Mouse (Mus musculus): ENCODE data around the gene Plin3. TPM values are rescaled to one million over a fixed set of nuclear protein-coding genes. Genes with fewer than 3 reads are reported as not detected.
A peak's percentile ranks its signal among the peaks of the same experiment; 100 is the strongest.

Plin3 gene
- polyA plus RNA-seq, 1 experiment from 2014 or later = 59.1 TPM

GRCm38 (mm10) chr17:56287830-56288229 lies 4.8 kb downstream of the Plin3 start:
- H3K4me3 ChIP-seq = peak overlapping the region; percentile 17; the same call in 1 of the 2 replicates
- peak; percentile 63 for ATAC-seq (ENCODE audit: insufficient number of reproducible peaks, low FRiP score)
- H3K4me2 ChIP-seq = peak overlapping the region; percentile 80
- peaks cover 41% of the 10 kb centered on the region for H3K36me3 ChIP-seq
- H3K9me3 ChIP-seq (replicated peaks) = no peaks in the 10 kb centered on the region
- peak overlapping the region; percentile 94 for H3K27ac ChIP-seq (ENCODE audit: poor library complexity, severe bottlenecking)
- 41% methylated on average over 3 of the region's 3 CpGs for WGBS
- peak overlapping the region; percentile 42; the same call in 1 of the 2 replicates for H3K9ac ChIP-seq
- peaks cover 38% of the 10 kb centered on the region for H3K4me1 ChIP-seq (replicated peaks)
- no peaks in the 10 kb centered on the region for H3K27me3 ChIP-seq (replicated peaks)

- peaks cover 33% of the 10 kb centered on the region for H3K4me1 ChIP-seq (replicated peaks)
- WGBS = 92% methylated on average over 11 of the region's 11 CpGs
- no peaks in the 10 kb centered on the region for H3K9me3 ChIP-seq (replicated peaks)
- H3K36me3 ChIP-seq = peaks cover 57% of the 10 kb centered on the region
- H3K27ac ChIP-seq (ENCODE audit: poor library complexity, severe bottlenecking) = no peak overlapping the region
- no peak overlapping the region for H3K4me2 ChIP-seq
- ATAC-seq (ENCODE audit: insufficient number of reproducible peaks, low FRiP score) = no peak
- H3K9ac ChIP-seq = no peak overlapping the region
- no peaks in the 10 kb centered on the region for H3K27me3 ChIP-seq (replicated peaks)
- no peak overlapping the region for H3K4me3 ChIP-seq
Measured at GRCm38 (mm10) chr17:56285995-56286394, 6.7 kb downstream of the Plin3 start.

GRCm38 (mm10) chr17:56283316-56283715 lies 9.4 kb downstream of the Plin3 start:
- H3K27me3 ChIP-seq (replicated peaks) = no peaks in the 10 kb centered on the region
- H3K9me3 ChIP-seq (replicated peaks) = no peaks in the 10 kb centered on the region
- H3K36me3 ChIP-seq = peaks cover 78% of the 10 kb centered on the region
- H3K4me2 ChIP-seq = no peak overlapping the region
- peaks cover 27% of the 10 kb centered on the region for H3K4me1 ChIP-seq (replicated peaks)
- ATAC-seq (ENCODE audit: insufficient number of reproducible peaks, low FRiP score) = no peak
- H3K27ac ChIP-seq (ENCODE audit: poor library complexity, severe bottlenecking) = no peak overlapping the region
- H3K9ac ChIP-seq = no peak overlapping the region
- no peak overlapping the region for H3K4me3 ChIP-seq
- WGBS = 94% methylated on average over 8 of the region's 8 CpGs

DNA sequence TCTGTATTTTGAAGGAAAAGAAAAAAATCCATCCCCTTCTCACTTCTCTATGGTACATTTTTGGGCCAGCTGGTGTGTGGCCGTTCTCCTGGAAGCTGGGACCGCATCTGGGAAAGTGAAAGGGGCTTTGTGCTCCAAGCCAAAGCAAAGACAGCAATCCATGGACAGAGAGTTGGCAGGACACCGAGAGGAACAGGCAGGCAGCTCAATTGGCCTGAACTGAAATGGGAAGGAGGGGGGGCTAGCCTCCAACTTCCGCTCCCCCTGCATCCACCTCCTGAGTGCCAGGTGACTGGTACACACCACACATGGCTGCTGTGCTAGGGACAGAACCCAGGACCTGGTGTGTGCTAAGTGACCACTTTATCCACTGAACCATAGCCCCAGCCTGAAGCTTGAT lies 9.9 kb downstream of the Plin3 start:
- no peak overlapping the region for H3K27ac ChIP-seq (ENCODE audit: poor library complexity, severe bottlenecking)
- H3K36me3 ChIP-seq = peaks cover 79% of the 10 kb centered on the region
- no peak overlapping the region for H3K4me2 ChIP-seq
- 91% methylated on average over 4 of the region's 4 CpGs for WGBS
- peaks cover 27% of the 10 kb centered on the region for H3K4me1 ChIP-seq (replicated peaks)
- H3K9me3 ChIP-seq (replicated peaks) = no peaks in the 10 kb centered on the region
- no peak overlapping the region for H3K4me3 ChIP-seq
- no peak overlapping the region; the same call in 1 of the 2 replicates for H3K9ac ChIP-seq
- H3K27me3 ChIP-seq (replicated peaks) = no peaks in the 10 kb centered on the region
- ATAC-seq (ENCODE audit: insufficient number of reproducible peaks, low FRiP score) = no peak

DNA sequence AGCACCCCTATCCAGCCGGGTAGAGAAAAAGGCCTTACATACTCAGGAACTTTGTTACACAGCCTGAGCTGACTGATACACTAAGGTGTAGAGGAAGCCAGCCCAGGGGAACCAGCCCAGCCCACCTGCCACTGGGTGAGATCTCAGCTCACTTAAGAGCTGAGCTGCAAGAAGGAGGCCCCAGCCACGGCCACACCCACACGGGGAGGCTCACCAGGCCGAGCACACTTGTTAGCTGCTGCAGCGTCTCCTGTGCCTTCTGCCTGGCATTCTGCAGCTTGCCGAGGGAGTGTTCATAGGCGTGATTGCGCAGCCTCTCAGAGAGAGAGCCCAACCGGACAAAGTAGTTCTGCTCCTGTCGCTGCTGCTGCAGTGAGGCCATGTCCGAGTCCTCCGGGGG lies 11.5 kb downstream of the Plin3 start:
- H3K36me3 ChIP-seq = peaks cover 70% of the 10 kb centered on the region
- no peak overlapping the region for H3K4me2 ChIP-seq
- ATAC-seq (ENCODE audit: insufficient number of reproducible peaks, low FRiP score) = no peak
- peaks cover 27% of the 10 kb centered on the region for H3K4me1 ChIP-seq (replicated peaks)
- H3K4me3 ChIP-seq = no peak overlapping the region
- WGBS = 84% methylated on average over 12 of the region's 12 CpGs
- no peak overlapping the region for H3K27ac ChIP-seq (ENCODE audit: poor library complexity, severe bottlenecking)
- no peak overlapping the region for H3K9ac ChIP-seq
- H3K27me3 ChIP-seq (replicated peaks) = no peaks in the 10 kb centered on the region
- H3K9me3 ChIP-seq (replicated peaks) = no peaks in the 10 kb centered on the region

- no peak overlapping the region for H3K4me3 ChIP-seq
- no peak overlapping the region for H3K4me2 ChIP-seq
- H3K9me3 ChIP-seq (replicated peaks) = no peaks in the 10 kb centered on the region
- H3K27me3 ChIP-seq (replicated peaks) = no peaks in the 10 kb centered on the region
- WGBS = 74% methylated on average over 12 of the region's 12 CpGs
- H3K36me3 ChIP-seq = peaks cover 54% of the 10 kb centered on the region
- H3K27ac ChIP-seq (ENCODE audit: poor library complexity, severe bottlenecking) = peak overlapping the region; percentile 48; the same call in 1 of the 2 replicates
- H3K9ac ChIP-seq = no peak overlapping the region
- peaks cover 29% of the 10 kb centered on the region for H3K4me1 ChIP-seq (replicated peaks)
- ATAC-seq (ENCODE audit: insufficient number of reproducible peaks, low FRiP score) = no peak
Measured at GRCm38 (mm10) chr17:56279481-56280155, 13.1 kb downstream of the Plin3 start.

DNA sequence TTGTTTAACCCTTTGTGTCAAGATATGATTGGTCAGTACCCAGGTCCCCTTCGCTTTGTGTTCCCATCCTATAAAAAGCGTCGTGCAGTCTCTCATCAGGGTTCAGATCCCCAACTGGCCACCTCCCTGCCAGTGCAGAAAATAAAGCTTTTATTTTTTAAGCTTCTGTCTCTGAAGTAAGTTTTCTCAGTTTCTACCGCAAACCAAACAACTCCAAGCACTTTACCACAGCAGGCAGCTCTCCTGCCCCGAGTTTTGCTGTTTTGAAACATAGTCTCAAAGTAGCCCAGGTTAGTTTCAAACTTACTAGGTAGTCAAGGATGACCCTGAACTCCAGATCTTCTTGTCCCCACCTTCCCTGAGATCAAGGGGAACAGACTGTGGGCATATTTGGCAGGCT lies 14.3 kb downstream of the Plin3 start:
- no peak overlapping the region for H3K4me2 ChIP-seq
- H3K27ac ChIP-seq (ENCODE audit: poor library complexity, severe bottlenecking) = peak overlapping the region; percentile 95; the same call in 1 of the 2 replicates
- H3K4me1 ChIP-seq (replicated peaks) = peaks cover 40% of the 10 kb centered on the region
- no peak for ATAC-seq (ENCODE audit: insufficient number of reproducible peaks, low FRiP score)
- 0 out of 2 replicates have a peak overlapping the region, but pooled peaks have one; percentile 16 for H3K9ac ChIP-seq
- H3K9me3 ChIP-seq (replicated peaks) = no peaks in the 10 kb centered on the region
- no peak overlapping the region for H3K4me3 ChIP-seq
- 81% methylated on average over 5 of the region's 5 CpGs for WGBS
- H3K27me3 ChIP-seq (replicated peaks) = no peaks in the 10 kb centered on the region
- peaks cover 54% of the 10 kb centered on the region for H3K36me3 ChIP-seq

GRCm38 (mm10) chr17:56277567-56277893 lies 15.1 kb downstream of the Plin3 start:
- 40% methylated on average over 2 of the region's 2 CpGs for WGBS
- H3K4me3 ChIP-seq = peak overlapping the region; percentile 65; the same call in 1 of the 2 replicates
- ATAC-seq (ENCODE audit: insufficient number of reproducible peaks, low FRiP score) = no peak
- H3K36me3 ChIP-seq = peaks cover 53% of the 10 kb centered on the region
- H3K4me2 ChIP-seq = peak overlapping the region; percentile 89
- H3K27ac ChIP-seq (ENCODE audit: poor library complexity, severe bottlenecking) = peak overlapping the region; percentile 95
- no peaks in the 10 kb centered on the region for H3K9me3 ChIP-seq (replicated peaks)
- no peaks in the 10 kb centered on the region for H3K27me3 ChIP-seq (replicated peaks)
- H3K4me1 ChIP-seq (replicated peaks) = peaks cover 48% of the 10 kb centered on the region
- H3K9ac ChIP-seq = no peak overlapping the region

- Histone ChIP-seq H3K27ac (ENCODE audit: poor library complexity, severe bottlenecking) (peak within 1 kb of the TSS; percentile 95), H3K27me3 (replicated peaks) (no peaks in the 10 kb centered on the region), H3K9me3 (replicated peaks) (no peaks in the 10 kb centered on the region), H3K4me3 (peak within 1 kb of the TSS; percentile 65), H3K4me2 (peak within 1 kb of the TSS; percentile 89), H3K9ac (peak within 1 kb of the TSS; percentile 94), H3K4me1 (replicated peaks) (peaks cover 50% of the 10 kb centered on the region), H3K36me3 (peaks cover 55% of the 10 kb centered on the region)
- 4% methylated on average over 20 of the region's 21 CpGs for WGBS
- ATAC-seq (ENCODE audit: insufficient number of reproducible peaks, low FRiP score) = peak; percentile 93
Measured at GRCm38 (mm10) chr17:56276643-56277566, 15.8 kb downstream of the Plin3 start, which contains the start of gene Ticam1. Gene Ticam1 (minus strand): TSS chr17:56276786.

DNA sequence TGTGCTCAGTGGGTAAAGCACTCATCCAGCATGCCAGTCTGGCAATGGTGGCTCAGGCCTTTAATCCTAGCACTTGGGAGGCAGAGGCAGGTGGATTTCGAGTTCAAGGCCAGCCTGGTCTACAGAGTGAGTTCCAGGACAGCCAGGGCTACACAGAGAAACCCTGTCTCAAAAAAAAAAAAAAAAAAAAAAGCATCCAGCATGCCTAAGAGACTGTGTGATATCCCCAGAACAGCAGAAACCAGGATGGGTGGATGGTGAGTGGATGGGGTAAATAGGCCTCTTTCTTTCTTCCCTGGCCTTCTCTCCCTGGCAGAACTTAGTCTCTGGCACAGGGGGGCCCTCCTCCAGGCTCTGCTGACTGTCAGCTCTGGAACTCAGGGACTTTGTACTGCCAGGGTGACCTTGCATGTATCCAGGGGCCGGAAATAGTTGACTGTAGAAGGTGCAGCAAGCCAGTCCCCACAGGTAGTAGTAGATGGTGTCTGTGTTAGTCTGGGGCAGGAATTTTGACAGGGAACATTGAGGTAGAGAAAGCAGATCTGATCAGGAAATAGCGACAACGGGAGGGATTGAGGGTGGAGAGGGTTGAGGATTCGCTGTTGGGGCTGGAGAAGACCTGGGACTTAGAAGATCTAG lies 16.7 kb downstream of the Plin3 start:
- no peaks in the 10 kb centered on the region for H3K9me3 ChIP-seq (replicated peaks)
- ATAC-seq (ENCODE audit: insufficient number of reproducible peaks, low FRiP score) = peak; percentile 29; the same call in 1 of the 2 replicates
- peaks cover 55% of the 10 kb centered on the region for H3K36me3 ChIP-seq
- H3K27me3 ChIP-seq (replicated peaks) = no peaks in the 10 kb centered on the region
- H3K9ac ChIP-seq = peak overlapping the region; percentile 94
- peak overlapping the region; percentile 89 for H3K4me2 ChIP-seq
- 13% methylated on average over 5 of the region's 5 CpGs for WGBS
- H3K4me1 ChIP-seq (replicated peaks) = peaks cover 50% of the 10 kb centered on the region
- H3K27ac ChIP-seq (ENCODE audit: poor library complexity, severe bottlenecking) = peak overlapping the region; percentile 95
- H3K4me3 ChIP-seq = peak overlapping the region; percentile 65

- peaks cover 54% of the 10 kb centered on the region for H3K36me3 ChIP-seq
- H3K27me3 ChIP-seq (replicated peaks) = no peaks in the 10 kb centered on the region
- H3K4me2 ChIP-seq = no peak overlapping the region
- H3K9ac ChIP-seq = peak overlapping the region; percentile 45; the same call in 1 of the 2 replicates
- no peak overlapping the region for H3K27ac ChIP-seq (ENCODE audit: poor library complexity, severe bottlenecking)
- ATAC-seq (ENCODE audit: insufficient number of reproducible peaks, low FRiP score) = no peak
- no peak overlapping the region for H3K4me3 ChIP-seq
- H3K9me3 ChIP-seq (replicated peaks) = no peaks in the 10 kb centered on the region
- WGBS = 80% methylated on average over 5 of the region's 5 CpGs
- peaks cover 48% of the 10 kb centered on the region for H3K4me1 ChIP-seq (replicated peaks)
Measured at GRCm38 (mm10) chr17:56273986-56274385, 18.7 kb downstream of the Plin3 start.
